Mouse (Mus musculus): ENCODE results near the gene Nuak1.

Gene Nuak1

DNA sequence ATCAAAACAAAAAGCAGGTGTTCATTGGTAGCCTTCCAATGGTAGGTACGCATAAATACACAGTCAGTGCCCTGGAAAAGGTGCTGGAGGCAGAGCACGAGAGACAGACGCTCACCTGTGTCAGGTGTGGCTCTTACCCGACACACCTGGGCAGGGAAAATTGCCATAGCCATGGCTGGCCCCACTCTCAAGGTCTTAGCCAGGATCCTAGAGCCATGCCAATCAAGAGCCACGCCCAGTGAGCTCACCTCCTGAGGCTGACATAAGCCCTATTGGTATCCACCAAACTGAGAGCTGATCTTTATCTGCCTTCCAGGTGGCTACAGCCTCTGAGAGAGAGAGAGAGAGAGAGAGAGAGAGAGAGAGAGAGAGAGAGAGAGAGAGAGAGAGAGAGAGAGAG lies 64.1 kb downstream of the Nuak1 start:
- DNase-seq: no peak

DNA sequence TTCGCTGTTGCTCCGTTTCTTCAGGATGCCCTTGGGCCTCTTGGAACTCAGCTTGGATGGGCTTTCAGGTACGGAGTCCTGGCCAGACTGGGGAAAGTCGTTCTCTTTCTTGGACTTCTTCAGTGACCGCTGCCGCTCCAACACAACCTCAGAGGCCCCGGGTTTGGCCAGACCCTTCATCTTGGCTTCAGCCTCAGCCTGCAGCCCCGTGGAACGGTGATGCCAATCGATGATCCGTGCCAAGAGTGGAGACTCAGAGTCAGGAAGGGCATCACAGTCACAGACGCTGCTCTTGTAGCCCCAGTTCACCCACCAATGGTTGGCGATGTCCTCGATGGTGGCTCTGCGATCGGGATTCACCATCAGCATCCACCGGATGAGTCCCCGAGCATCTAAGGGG lies 65.4 kb downstream of the Nuak1 start:
- DNase-seq: no peak

DNA sequence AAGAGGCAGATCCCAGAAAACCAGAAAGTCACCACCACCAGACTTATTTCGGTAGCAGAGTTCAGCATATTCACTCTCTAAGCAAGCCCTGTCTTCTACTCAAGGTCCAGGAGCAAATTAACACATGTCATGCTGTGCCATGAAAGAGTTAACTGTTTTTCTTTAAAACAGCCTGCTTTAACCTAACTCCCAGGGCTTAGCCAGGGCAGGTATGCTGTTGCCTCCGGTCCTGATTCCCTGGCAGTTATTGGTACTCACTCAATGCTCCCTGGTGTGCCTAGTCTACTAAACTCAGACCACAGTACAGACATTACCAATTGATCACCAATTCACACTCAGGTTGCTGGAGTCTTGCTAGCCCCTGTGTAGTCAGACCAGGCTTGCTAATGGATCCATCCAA lies 66.9 kb downstream of the Nuak1 start:
- no peak for DNase-seq

DNA sequence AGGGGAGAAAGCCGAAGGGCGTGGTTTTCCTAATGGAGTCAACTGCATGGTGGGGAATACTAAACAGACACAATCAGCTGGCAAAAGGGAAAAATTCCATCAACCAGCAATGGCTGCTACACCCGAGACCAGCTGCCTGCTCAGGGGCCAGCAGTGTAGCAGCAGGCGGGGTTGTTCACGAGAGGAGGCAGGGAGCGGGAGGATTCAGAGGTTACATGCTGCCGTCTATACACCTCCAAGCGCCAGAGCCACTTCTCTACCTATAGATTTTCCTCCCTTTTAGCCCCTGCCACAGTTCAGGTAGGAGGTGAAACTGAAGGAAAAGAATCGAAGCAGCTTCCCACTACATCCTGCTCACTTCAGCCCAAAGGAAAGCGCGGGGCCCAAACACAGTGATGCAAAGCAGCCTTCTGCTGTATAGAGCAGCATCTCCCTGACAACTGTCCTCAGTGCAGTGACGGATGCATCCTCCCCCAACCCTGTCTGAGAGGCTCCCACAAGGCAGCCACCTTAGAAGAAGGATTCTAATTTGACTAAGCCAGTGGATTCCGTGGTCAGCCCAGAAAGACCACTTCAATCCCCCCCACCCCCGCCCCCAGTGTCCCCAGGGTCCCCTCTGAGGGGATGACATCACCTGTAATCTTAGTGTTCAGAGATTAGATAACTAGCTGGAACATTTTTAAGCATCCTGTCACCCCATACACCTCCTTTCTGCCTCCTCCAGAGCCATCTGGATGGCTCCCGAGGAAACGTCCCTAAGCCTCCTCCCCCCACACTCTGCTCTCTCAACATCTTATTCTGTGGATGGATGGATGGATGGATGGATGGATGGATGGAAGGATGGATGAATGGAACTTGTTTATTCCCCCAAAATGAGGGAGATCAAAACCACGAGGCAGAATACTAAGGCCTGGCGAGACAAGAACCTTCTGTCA lies 68.0 kb downstream of the Nuak1 start:
- no peak for DNase-seq

DNA sequence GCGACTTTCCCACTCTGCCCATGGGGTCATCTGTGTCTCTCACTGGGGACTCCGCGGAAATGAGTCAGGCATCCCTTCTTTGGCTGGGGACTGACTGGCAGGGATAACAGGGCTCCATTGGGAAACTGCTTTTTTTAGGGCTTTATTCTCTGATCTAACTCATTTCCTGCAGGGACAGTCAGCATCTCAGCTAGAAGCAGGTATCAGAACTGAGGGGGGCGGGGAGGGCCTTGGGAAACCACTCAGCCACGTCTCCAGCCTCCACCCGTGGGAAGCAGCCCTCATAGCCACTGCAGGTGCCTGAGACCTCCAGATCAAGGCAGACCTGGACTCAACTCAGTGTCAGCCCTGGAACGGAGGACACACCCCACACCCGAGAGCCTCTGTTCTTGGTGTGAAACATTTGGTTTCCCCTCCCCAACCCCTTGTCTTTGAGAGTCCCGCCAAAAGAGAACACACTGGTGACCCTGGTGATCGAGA lies 68.7 kb downstream of the Nuak1 start:
- no peak for DNase-seq

DNA sequence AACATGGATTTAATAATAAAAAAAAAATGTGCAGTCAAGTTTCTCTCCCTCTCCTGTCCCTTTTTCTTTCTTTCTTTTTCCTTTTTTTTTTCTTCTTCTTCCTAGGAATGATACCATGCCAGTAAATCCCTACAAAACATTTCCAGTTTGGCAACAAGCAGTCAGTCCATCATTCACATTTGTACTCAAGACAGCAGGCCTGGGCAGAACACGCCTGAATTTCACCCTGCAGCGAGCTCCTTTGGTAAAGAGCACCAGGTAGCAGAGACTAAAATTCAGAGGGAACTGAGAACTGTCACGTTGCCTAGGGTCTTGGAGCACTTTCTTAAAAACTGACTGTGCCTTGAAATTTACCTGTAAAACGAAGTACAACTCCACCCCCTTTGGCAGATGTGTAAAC lies 69.2 kb downstream of the Nuak1 start:
- DNase-seq: no peak

DNA sequence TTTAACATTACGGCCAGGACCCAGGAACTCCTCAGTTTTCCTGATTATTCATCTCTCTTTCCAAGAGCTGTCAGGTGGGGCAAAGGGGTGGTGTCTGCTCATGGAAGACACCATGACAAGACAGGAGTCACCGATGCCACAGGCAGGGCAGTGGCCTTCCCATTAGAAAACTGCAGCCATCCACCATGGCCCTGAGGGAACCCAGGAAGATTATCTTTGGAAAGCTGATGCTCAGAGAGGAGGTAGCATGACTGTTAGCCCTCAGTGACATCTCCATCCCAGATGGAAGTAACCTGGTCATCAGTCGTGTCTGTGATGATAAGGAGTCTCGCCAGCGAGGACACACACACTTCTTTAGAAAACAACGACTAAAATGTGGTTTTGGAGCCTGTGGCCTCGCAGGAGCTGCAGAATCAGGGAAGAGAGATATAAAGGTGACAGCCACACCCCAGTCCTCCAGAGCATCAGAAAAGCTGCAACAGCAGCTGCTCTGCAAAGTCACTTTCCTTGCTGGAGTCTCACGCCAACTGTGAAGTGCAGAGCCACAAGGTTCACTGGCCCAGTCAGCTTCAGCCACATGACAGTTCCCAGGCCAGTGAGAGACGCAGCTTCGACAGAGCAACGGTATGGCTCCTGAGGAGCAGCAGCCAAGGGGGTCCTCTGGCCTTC lies 70.6 kb downstream of the Nuak1 start:
- no peak for DNase-seq

DNA sequence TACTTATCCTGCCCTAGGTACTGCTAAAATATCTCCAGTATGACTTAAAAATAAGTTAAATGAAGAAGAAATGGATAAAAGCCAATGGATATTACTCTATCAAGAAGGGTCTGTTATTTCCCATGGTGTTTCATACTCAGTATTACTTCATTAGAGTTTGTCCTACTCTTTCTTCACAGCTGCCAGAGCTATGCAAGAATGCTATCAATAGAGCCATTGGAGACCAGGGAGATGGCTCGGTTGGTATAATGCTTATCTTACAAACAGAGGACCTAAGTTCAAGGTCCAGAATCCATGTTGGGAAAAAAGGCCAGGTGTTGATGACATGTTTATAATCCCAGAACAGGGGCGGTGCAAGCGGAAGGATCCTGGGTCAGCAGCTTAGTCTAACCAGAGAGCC lies 72.2 kb downstream of the Nuak1 start:
- DNase-seq: no peak

DNA sequence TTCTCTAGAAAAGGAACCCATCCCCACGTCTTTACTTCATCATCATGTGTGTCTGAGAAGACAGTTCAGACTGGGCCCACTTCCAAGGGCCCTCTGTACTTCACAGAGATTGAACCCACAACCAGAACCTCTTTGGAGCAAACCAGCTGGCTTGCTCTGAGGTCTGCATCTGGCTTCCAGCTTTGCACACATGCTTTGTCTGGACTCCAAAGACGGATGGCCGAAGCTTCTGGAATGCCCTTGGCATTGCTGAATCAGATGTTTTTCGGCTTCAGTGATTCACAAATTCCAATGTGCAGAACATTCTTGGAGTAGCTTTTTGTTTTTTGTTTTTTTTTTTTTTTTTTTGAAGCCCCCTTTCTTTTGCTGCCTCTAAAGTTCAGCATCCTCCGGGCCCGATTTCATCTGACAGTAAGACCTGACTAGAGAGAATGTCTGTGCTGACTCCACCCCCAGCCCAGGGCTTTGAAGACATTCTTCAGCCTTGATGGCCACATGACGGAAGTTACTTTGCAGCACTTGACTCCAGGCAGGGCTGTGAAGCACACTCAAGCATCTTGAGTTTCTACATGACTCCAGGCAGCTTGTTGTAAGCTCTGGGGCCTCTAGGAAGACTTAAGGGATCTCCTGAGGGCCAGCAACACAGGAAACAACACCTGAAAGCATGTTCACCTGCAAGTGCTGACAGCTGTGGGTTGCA lies 75.1 kb downstream of the Nuak1 start:
- DNase-seq: no peak

DNA sequence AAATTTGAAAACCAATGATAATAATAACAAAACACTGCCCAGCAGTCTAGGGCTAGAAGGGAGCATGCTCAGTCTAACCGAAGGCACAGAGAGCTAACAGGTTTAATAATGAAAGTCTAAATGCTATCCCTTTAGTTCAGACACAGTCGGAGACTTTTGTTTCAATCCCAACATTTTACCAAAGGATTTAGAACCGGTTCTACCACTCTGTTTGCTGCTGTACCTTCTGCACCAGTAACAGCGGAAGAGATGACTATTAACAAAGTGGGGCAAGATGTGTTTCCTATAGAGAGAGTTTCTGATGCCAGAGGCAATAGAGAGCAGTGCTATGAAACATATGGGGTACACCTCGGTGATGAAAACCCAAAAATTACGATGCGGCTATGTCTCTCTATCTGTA lies 76.6 kb downstream of the Nuak1 start:
- no peak for DNase-seq

DNA sequence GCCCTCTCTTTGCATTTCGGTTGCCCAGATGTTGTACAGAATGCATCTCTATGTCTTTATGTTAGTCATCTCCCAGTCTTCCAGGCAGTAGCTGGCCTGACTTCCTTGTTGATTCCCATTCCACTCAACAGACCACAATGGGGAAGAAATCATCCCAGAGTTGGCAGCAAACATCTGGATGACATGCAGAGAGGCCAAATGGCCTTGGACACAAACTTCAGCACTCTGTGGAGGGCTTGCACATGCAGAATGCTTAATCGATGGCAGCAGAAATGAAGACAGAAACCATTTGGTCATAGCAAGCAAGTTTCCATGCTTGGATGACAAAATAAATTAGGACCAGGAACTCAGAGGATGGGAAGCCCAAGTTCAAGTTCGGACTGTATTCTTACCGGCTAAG lies 79.4 kb downstream of the Nuak1 start:
- DNase-seq: no peak

DNA sequence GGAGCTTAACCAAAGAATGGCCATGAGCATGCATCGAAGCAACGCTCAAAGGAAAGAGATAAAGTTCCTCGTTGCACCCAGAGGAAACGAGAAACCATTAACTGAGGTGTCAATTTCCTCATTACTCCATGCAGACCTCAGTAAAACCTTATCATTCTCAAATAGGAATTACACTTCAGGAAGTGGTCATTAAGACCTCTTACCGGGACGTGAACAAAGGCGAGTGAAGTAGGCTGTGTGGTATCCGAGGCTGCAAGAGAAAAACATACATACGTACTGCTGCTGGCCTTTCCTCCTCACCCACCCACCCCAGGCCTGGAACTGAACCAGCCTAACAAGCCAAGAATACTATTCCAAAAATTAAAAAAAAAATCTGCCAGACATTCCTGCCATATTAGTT lies 80.0 kb downstream of the Nuak1 start:
- no peak for DNase-seq

DNA sequence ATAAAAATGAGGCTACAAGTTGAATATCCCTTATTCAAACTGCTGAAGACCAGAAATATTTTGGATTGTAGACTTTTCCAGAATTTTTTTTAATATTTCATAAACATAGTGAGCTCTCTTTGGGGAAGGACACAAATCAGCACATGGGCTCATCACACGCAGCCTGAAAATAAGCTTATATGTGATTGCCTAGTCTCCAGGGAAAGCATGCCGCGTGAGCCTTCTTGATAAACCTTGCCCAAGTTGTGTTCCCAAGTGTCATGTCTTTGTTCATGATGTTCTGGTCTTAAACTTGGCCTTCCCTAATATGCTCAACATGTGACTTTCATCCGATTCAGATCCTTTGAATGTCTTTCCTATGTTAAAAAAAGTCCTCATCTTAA lies 81.7 kb downstream of the Nuak1 start:
- no peak for DNase-seq

DNA sequence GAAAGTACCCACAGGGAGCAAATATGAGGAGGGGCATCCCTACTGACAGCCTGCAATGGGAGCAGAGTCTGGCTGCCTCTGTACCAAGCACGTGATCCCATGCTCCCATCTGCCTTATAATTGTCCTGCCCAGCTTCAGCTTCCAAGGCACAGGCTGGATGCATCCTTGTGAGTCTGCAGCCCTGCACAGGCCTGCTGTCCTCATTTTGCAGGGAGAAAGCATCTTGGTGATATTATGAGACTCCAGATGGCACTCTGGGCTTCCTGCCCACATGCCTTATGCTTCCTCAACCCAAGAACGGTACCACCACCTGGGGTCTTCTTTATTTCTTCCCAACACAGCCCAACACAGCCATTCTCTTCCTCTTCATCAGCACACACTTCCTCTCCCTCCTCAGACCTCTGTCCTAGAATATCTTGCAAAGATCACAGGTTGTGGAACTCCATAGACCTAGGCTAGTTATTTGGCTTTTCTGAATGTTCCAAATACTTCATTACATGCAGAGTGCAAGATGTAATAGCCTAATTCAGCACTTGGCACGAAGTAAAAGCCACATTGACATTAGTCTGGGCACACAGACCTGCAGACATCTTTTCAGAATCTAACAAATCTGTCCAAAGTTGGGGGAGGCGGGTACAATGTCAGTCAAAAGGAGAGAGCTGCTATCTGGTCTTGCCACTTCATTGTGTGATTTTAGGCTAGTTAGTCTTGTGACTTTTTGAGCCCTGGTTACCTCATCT lies 82.2 kb downstream of the Nuak1 start:
- DNase-seq: no peak

DNA sequence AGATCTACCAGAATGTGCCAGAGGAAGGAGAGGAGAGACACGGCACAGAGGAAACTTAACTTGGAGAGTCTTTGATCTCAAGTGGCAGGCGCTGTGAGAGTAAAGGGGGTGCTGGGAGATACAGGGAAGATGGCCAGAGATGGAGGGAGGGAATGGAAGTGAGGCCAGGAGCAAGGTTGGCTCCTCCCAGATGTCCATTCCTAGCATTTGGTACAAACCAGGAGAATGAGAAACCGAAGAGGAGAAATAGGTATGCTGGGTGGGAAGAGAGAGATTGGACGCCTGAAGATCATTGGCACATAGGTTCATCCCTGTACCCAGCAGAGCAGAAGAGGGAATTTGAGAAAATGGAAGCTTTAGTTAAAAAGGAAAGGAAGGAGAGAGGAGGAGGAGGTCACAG lies 82.8 kb downstream of the Nuak1 start:
- no peak for DNase-seq

DNA sequence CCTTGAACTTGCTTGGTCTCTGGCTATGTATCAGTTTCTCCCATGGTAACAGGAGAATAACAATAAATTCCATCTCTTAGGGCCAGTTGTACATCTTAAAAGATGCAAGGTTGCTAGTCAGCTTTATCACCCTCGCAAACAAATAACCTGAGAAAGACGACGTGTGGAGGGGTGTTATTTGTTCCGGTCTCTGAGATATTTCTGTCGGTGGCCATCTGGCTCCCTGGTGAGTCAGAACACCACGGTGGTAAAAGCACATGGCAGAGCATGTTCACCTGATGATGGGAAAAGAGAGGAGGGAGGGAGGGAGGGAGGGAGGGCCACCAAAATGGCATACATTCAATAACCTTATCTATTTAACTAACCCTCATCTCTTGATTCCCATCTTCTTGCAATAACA lies 86.1 kb downstream of the Nuak1 start:
- DNase-seq: no peak

DNA sequence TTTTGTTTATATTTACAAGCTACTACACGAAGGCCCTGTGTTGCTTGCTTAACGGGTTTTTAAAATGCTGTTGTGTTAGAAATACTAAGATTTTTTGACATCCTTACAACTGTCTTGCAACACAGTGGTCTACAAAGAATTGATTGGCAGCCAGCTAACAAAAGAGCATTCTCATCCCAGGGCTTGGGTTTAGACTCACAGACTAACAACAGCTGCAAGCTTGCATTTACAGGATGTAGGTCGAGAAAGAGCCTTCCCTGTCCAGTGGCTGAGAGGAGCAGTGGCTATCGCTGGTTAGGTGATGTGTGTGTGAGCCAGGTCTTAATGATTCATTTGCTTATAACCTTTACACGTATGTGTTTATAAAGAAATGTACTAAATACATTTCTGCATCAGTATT lies 94.7 kb downstream of the Nuak1 start:
- no peak for DNase-seq

DNA sequence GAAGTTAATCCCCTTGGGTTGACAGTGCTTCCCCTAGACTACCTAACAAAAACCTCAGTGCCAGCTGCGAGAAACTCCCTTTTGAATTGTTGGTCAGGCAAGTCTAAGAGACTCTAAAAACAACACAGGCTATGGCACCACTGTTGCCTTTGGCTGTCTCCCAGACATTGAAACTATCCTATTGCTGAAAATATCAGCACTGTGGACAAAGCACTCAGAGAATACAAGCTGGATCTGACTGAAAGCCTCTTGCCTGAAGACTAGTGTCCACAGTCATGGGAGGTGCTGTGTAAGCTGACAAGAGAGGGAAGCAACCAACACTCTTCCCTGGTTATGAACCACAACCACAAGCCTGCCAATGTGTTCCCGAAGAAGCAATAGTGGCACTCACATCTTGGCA lies 96.9 kb downstream of the Nuak1 start:
- no peak for DNase-seq

DNA sequence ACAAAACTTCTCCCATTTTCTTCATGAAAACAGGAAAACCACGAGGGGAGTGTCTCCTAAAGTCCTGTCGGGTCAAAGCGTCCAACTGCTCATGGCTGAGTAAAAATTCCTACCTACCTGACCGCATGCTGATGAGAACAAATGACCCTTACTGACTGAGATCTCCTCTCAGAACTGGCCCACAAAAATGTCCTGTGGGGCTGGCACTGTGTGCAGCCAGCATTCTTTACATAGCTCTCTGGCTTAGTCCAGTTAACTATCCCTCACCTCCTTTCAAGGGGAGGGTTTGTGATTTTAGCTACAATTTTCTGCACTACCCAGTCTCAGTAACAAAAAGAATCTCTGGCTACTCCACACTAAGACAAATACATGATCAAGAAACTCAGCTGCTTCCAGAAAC lies 100.9 kb downstream of the Nuak1 start:
- DNase-seq: no peak

DNA sequence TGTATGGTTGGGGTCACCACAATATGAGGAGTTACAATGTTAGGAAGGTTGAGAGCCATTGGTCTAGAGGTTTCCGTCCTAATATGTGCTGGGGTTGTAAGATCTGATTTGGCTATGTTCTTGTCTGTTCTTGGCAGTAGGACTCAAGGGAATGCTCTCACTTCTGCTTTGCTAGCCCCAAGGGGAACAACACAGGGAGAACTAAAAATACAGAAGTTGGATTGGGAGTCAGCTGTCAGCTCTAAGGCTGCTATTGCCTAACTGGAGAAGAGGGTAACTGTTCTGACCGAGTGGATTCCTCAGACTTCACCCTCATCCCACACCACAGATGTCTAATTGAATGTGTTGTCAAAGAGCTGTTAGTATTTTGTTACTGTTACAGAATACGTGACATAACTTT lies 101.6 kb downstream of the Nuak1 start:
- DNase-seq: no peak

DNA sequence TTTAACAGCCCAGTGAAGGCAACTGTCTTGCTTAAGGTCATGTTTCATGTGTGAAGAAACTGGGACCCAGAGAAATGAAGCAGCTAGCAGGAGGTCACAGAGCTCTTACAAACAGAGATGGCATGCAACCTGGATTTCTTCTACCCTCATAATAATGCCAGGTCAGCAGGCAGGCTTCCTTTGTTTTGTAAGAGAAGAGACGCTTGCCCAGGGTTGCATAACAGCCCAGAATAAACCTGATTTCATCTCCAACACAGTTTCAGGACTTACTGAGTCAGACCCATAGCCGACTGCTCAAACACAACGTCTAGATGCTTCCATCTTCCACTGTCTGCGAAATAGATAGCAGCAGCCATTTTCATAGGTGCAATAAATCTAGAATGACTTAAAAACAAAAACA lies 105.0 kb downstream of the Nuak1 start:
- DNase-seq: no peak

DNA sequence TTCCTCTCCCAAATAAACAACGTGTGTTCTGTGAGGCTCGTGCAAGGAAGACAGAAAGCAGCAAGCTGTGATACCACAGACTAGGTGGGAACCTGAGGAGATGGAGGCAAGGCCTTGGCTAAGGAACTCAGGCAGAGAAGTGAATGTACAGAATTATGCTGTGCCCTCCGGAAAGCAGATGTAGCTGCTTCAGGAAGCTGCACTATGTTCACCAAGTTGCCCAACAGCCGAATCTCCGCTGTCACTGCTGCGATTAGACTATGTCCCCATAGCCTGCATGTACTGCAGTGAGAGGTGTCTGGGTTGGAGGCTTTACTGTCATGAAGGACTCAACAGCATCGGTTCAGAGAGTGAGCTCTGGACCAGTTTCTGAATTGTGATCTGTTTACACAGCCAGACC lies 110.6 kb downstream of the Nuak1 start:
- DNase-seq: no peak

DNA sequence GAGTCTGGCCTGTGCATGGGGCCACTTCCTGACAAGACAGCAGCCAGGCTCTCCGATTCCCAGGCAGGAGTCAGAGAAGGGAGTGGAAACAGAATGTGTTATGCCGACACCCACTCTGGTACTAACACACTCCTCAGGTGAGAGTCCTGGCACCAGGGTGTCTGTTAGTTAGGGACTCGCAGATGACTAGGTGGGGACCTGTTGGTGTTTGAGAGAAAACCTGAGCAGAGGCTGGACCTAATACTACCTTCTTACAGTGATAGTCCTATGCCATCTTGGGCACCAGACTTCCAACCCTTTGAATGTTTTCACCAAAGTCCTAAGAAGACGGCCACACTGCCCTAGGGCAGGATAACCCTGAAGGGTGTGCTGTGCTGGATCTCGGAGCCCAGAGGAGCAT lies 111.1 kb downstream of the Nuak1 start:
- DNase-seq: no peak

All from thymus, postnatal 4 days (tissue).